Mouse (Mus musculus): ENCODE measurements around the gene Glg1. TPM values are rescaled to one million over a fixed set of nuclear protein-coding genes. Genes with fewer than 3 reads are reported as not detected.
"Not testable (repeated sequence)": the region's sequence is repeated elsewhere in the genome, so short reads cannot be mapped to it uniquely, and the experiment has no call there.

Gene Glg1
- polyA plus RNA-seq (2015; fragmentation: Nextera tagmentation; extraction: Ambion mirVana): 43.7 and 48.5 TPM in 2 replicates

DNA sequence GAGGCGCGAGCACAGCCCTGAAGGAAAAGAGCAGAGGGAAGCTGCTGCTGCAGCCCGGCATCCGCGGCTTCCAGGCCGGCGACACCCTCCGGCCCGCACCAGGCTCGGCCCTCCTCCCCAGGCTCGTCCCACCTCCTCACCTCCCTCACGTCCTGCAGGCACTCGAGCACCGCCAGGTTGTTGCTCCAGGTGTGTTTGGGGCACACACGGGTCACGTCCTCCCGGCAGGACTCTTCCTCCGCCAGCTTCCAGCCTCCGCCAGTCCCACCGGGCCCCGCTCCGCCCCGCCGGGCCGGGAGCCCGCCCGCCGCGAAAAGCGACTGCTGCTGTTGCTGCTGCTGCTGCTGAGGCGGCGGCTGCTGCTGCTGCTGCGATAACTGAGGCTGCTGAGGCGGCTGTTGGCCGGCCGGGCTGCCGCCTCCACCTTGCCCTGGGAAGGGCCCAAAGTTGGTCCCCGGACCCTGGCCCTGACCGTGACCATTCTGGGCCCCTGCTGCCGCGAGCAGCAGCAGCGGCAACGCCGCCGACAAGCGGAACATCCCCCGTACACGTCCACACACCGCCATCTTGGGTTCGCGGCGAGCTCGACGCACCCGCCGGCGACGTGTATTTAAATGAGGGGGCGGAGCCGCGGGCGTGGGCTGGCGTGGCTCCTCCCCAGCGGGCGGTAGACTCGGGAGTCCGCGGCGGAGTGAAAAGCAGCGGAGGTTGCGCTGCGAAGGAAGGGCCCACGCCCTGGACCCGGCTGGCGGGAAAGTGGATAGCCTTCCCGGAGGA is at the start of gene Glg1:
TSS of gene Glg1 (minus strand) at position 586 of the 777 bp plus-strand sequence.
- WGBS: under 1% methylated on average over 74 of the region's 76 CpGs

DNA sequence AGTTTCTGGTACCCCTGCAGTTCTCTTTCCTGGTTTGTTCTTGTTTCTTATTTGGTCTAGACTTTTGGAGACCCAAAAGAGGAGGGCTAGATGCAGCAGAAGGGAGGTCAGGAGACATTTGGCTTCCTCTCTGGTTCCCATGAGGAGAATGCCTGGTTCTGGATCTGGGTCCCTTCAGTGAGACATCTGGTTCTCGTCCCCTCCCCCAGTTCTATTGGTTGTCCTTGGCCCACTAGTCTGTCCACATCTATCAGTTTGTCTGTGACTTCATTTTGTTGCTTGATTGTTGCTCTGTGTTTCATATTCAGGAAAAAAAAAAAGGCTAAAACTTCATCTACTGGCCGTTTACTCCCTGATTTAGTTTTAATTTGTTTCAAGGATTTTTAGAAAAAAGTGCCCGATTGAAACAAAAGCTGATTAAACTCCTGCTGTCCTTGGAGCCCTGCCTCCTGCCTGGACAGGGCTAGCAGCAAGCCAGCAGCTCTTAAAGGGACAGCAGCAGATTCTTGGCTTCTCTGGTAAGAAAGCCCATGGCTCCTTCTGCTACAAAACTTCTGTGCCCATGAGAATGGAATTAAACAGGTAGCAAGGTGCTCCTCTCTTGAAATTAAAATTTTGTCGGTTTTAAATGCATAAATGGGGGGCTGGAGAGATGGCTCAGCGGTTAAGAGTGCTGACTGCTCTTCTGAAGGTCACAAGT is 46.2 kb upstream of the Glg1 start:
- H3K4me3 ChIP-seq (ENCODE audit: low read length): no peak overlapping the region
- no peak overlapping the region for H3K9ac ChIP-seq (ENCODE audit: low read depth, low read length)
- H3K27me3 ChIP-seq (replicated peaks; ENCODE audit: control insufficient read depth, insufficient read depth, low read length): no peaks in the 10 kb centered on the region
- 33% methylated on average over 5 of the region's 5 CpGs for WGBS
- H3K9me3 ChIP-seq (ENCODE audit: control insufficient read depth, low read length): no peaks in the 10 kb centered on the region
- no peak overlapping the region for H3K27ac ChIP-seq (ENCODE audit: low read length)
- no peaks in the 10 kb centered on the region for H3K36me3 ChIP-seq (ENCODE audit: control insufficient read depth, insufficient read depth, low read length)
- ATAC-seq: no peak
- no peak overlapping the region for H3K4me2 ChIP-seq (ENCODE audit: low read depth, low read length)
- no peaks in the 10 kb centered on the region for H3K4me1 ChIP-seq (ENCODE audit: control insufficient read depth, insufficient read depth, low read length)

More for the DNA sequence above, at the start of gene Glg1:
- Histone ChIP-seq H3K27me3 (replicated peaks; ENCODE audit: control insufficient read depth, insufficient read depth, low read length) (no peaks in the 10 kb centered on the region), H3K4me3 (ENCODE audit: low read length) (peak within 1 kb of the TSS; percentile 88), H3K4me1 (ENCODE audit: control insufficient read depth, insufficient read depth, low read length) (peaks cover 2% of the 10 kb centered on the region; the same call in 1 of the 2 replicates), H3K27ac (ENCODE audit: low read length) (peak within 1 kb of the TSS; percentile 100), H3K9ac (ENCODE audit: low read depth, low read length) (peak within 1 kb of the TSS; percentile 95), H3K9me3 (ENCODE audit: control insufficient read depth, low read length) (no peaks in the 10 kb centered on the region), H3K4me2 (ENCODE audit: low read depth, low read length) (peak within 1 kb of the TSS; percentile 62), H3K36me3 (ENCODE audit: control insufficient read depth, insufficient read depth, low read length) (no peaks in the 10 kb centered on the region)
- ATAC-seq: peak; percentile 94

DNA sequence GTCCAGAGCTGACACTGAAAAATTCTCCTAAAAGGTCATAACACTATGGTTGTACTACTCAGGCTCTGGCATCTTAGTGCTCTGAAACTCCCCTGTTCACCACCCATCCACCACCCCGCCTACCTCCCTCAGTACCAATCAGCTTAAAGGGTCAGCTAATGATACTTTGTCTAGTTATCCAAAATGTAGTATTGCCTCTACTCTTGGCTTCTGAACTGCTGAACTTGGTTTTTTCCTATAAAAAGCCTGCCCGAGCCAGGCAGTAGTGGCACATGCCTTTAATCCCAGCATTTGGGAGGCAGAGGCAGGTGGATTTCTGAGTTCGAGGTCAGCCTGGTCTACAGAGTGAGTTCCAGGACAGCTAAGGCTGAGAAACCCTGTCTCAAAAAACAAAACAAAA is 45.3 kb upstream of the Glg1 start:
- Histone ChIP-seq H3K9ac (ENCODE audit: low read depth, low read length) (no peak overlapping the region), H3K36me3 (ENCODE audit: control insufficient read depth, insufficient read depth, low read length) (no peaks in the 10 kb centered on the region), H3K27ac (ENCODE audit: low read length) (no peak overlapping the region), H3K4me3 (ENCODE audit: low read length) (no peak overlapping the region), H3K27me3 (replicated peaks; ENCODE audit: control insufficient read depth, insufficient read depth, low read length) (no peaks in the 10 kb centered on the region), H3K4me2 (ENCODE audit: low read depth, low read length) (no peak overlapping the region), H3K9me3 (ENCODE audit: control insufficient read depth, low read length) (no peaks in the 10 kb centered on the region), H3K4me1 (ENCODE audit: control insufficient read depth, insufficient read depth, low read length) (no peaks in the 10 kb centered on the region)
- no peak for ATAC-seq
- WGBS: 90% methylated on average over 3 of the region's 3 CpGs

DNA sequence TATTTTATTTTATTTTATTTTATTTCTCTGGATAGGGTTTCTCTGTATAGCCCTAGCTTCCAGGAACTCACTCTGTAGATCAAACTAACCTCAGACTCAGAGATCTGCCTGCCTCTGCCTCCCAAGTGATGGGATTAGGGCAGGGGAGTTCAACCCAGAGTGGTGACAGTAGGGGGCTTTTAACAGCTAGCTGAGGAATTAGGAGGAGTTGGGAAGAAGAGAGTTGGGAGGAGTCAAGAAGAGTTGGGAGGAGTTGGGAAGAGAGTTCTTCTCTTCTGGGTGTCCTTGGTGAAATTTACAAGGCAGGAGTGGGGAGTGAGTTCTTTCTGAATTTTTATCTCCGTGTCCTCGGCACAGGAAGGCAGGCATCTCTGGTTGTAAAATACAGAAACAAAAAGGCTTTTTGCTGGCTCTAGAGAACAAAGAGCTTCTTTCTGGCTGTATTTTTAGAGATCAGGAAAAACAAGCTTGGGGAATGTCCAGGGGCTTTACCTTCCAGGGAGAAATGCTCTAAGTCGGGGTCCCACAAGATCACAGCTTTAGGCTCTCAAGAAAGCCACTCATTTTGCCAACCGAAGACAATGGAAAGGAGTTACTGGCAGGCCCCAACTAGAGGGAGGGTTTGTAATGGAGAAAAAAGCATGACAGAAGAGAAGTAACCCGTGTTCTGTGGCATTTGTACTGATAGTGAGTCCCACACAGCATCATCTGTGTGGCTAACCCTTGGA is 44.2 kb upstream of the Glg1 start:
- not testable (repeated sequence) for H3K27me3 ChIP-seq (replicated peaks; ENCODE audit: control insufficient read depth, insufficient read depth, low read length); H3K4me2 ChIP-seq (ENCODE audit: low read depth, low read length); ATAC-seq; H3K27ac ChIP-seq (ENCODE audit: low read length); H3K4me1 ChIP-seq (ENCODE audit: control insufficient read depth, insufficient read depth, low read length); H3K36me3 ChIP-seq (ENCODE audit: control insufficient read depth, insufficient read depth, low read length); H3K9ac ChIP-seq (ENCODE audit: low read depth, low read length); H3K9me3 ChIP-seq (ENCODE audit: control insufficient read depth, low read length); H3K4me3 ChIP-seq (ENCODE audit: low read length)
- WGBS: 74% methylated on average over 5 of the region's 5 CpGs

DNA sequence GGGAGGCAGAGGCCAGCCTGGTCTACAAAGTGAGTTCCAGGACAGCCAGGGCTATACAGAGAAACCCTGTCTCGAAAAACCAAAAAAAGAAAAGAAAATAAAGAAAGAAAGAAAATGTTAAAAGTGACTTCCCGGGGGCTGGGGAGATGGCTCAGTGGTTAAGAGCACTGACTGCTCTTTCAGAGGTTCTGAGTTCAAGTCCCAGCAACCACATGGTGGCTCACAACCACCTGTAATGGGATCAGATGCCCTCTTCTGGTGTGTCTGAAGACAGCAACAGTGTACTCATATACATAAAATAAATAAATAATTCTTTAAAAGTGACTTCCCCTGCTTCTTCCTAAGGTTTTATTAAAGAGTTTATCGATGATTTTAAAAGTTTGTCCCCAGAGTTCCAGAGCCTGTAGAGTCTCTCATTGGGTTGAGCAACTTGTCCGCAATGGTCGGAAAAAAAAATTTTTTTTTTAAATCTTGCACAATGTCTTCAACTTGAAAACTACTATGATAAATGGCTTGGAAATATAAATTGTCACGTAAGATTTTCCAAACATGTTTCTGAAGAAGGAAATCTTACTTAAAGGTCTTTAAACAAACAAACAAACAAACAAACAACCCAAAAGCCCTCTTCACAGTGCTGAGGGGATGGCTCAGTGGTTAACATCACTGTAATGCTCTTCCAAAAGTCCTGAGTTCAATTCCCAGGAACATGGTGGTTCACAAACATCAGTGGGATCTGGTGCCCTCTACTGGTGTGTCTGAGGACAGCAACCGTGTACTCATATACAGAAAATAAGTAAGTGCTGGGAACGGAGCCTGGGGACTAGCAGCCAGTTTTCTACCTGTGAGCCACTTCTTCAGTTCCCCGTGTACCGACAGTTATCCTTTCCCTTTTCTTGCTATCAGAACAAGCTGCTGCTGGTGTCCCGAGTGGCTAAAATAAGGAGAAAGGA is 41.9 kb upstream of the Glg1 start:
- H3K27ac ChIP-seq (ENCODE audit: low read length): peak overlapping the region; percentile 48; the same call in 1 of the 2 replicates
- no peak overlapping the region for H3K9ac ChIP-seq (ENCODE audit: low read depth, low read length)
- peaks cover 6% of the 10 kb centered on the region; the same call in 1 of the 2 replicates for H3K36me3 ChIP-seq (ENCODE audit: control insufficient read depth, insufficient read depth, low read length)
- no peaks in the 10 kb centered on the region for H3K9me3 ChIP-seq (ENCODE audit: control insufficient read depth, low read length)
- H3K4me3 ChIP-seq (ENCODE audit: low read length): peak overlapping the region; percentile 33
- H3K27me3 ChIP-seq (replicated peaks; ENCODE audit: control insufficient read depth, insufficient read depth, low read length): no peaks in the 10 kb centered on the region
- peak overlapping the region; percentile 42 for H3K4me2 ChIP-seq (ENCODE audit: low read depth, low read length)
- H3K4me1 ChIP-seq (ENCODE audit: control insufficient read depth, insufficient read depth, low read length): peaks cover 7% of the 10 kb centered on the region; the same call in 1 of the 2 replicates
- WGBS: 65% methylated on average over 11 of the region's 11 CpGs
- no peak for ATAC-seq

DNA sequence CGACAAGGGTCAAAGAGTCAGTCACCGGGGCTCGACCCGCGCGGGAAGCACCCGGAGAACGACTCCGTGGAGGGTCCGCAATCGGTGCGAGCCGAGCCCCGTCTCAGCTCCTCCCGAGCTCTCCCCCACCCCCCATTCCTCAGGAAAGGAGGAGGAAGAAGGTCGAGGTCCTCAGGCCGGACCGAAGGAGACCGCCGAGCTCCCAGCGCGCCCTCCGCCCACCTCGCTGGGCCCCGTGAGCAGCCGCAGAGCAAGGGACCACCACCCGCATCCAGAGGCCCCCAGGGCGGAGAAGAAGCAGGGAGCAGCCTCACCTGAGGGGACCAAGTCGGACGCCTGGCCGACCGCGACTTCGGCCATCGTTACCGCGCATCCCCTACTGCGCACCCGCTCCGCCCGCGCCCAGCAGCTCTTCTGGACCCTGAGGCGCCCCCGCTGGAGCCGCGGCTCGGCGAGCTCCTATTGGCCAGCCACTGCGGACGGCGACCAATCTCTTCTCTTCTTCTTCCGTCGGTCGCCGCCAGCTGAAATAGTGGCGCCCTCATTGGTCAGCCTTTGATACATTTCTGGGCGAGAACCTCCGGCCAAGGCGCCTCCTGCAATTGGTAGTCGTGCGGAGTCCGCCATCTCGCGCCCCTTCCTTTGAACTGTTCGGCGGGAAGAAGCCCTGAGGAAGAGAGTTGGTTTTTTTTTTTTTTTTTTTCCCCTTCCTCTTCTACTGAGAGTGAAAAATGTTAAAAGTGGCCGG is 41.0 kb upstream of the Glg1 start, which contains the start of gene Rfwd3:
TSS of gene Rfwd3 (minus strand) at position 402 of the 748 bp plus-strand sequence.
- H3K4me1 ChIP-seq (ENCODE audit: control insufficient read depth, insufficient read depth, low read length): peaks cover 7% of the 10 kb centered on the region; the same call in 1 of the 2 replicates
- no peaks in the 10 kb centered on the region for H3K27me3 ChIP-seq (replicated peaks; ENCODE audit: control insufficient read depth, insufficient read depth, low read length)
- under 1% methylated on average over 61 of the region's 67 CpGs for WGBS
- H3K4me3 ChIP-seq (ENCODE audit: low read length): peak within 1 kb of the TSS; percentile 88
- peaks cover 6% of the 10 kb centered on the region; the same call in 1 of the 2 replicates for H3K36me3 ChIP-seq (ENCODE audit: control insufficient read depth, insufficient read depth, low read length)
- H3K9me3 ChIP-seq (ENCODE audit: control insufficient read depth, low read length): no peaks in the 10 kb centered on the region
- peak within 1 kb of the TSS; percentile 95 for H3K9ac ChIP-seq (ENCODE audit: low read depth, low read length)
- peak within 1 kb of the TSS; percentile 59 for H3K4me2 ChIP-seq (ENCODE audit: low read depth, low read length)
- peak within 1 kb of the TSS; percentile 91 for H3K27ac ChIP-seq (ENCODE audit: low read length)
- ATAC-seq: peak; percentile 99

DNA sequence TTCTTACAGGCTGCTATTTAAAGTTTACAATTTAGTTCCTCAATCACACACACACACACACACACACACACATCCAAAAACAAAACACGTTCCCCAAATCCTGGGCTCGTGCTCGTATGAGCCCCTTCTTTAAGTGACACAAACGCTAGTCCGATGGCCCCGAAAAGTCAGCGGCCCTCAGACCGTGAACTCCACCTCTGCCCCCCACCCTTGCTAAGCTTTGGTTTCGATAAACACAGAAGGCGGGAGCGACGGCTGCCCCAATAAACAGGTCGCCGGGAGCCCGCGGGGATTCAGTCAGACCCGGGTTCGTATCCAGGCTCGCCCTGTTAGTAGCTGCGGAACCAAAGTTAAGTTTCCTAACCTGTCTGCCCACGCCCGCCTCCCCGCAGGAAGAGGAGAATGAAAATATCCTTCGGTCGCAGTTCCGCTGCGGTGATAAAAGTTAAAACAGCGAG is 40.4 kb upstream of the Glg1 start:
- peak overlapping the region; percentile 59 for H3K4me2 ChIP-seq (ENCODE audit: low read depth, low read length)
- H3K9ac ChIP-seq (ENCODE audit: low read depth, low read length): peak overlapping the region; percentile 95
- no peaks in the 10 kb centered on the region for H3K9me3 ChIP-seq (ENCODE audit: control insufficient read depth, low read length)
- H3K36me3 ChIP-seq (ENCODE audit: control insufficient read depth, insufficient read depth, low read length): peaks cover 8% of the 10 kb centered on the region
- peak; percentile 21 for ATAC-seq
- H3K27me3 ChIP-seq (replicated peaks; ENCODE audit: control insufficient read depth, insufficient read depth, low read length): no peaks in the 10 kb centered on the region
- under 1% methylated on average over 28 of the region's 28 CpGs for WGBS
- H3K27ac ChIP-seq (ENCODE audit: low read length): peak overlapping the region; percentile 91
- peaks cover 7% of the 10 kb centered on the region; the same call in 1 of the 2 replicates for H3K4me1 ChIP-seq (ENCODE audit: control insufficient read depth, insufficient read depth, low read length)
- peak overlapping the region; percentile 88 for H3K4me3 ChIP-seq (ENCODE audit: low read length)

DNA sequence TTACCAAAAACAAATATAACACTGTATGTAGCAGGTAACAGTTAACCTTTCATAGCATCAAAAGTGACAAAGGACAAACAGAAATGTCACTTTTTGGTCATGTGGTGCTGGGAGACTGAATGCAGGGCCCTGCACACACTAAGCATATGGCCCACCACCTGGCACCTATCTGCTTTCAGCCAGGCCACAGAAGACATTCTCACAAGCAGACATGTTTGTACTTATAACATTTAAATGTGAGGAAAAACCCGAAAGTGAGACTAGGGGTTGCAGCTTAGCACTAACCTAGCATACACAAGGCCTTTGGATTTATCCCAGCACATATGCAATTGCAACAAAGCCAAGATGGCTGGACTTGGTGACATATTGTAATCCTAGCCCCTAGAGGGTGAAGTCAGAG is 39.0 kb upstream of the Glg1 start:
- Histone ChIP-seq H3K27me3 (replicated peaks; ENCODE audit: control insufficient read depth, insufficient read depth, low read length) (no peaks in the 10 kb centered on the region), H3K9ac (ENCODE audit: low read depth, low read length) (no peak overlapping the region), H3K4me3 (ENCODE audit: low read length) (no peak overlapping the region), H3K4me1 (ENCODE audit: control insufficient read depth, insufficient read depth, low read length) (peaks cover 7% of the 10 kb centered on the region; the same call in 1 of the 2 replicates), H3K9me3 (ENCODE audit: control insufficient read depth, low read length) (no peaks in the 10 kb centered on the region), H3K4me2 (ENCODE audit: low read depth, low read length) (peak overlapping the region; percentile 35), H3K36me3 (ENCODE audit: control insufficient read depth, insufficient read depth, low read length) (peaks cover 12% of the 10 kb centered on the region), H3K27ac (ENCODE audit: low read length) (no peak overlapping the region)
- WGBS: 71% methylated on average over 1 of the region's 1 CpGs
- ATAC-seq: no peak
